Mouse (Mus musculus) hindbrain, embryonic 13.5 days (tissue): ENCODE measurements around the gene Fbxo31. TPM values are rescaled to one million over a fixed set of nuclear protein-coding genes. Genes with fewer than 3 reads are reported as not detected.
"Not testable (repeated sequence)": the region's sequence is repeated elsewhere in the genome, so short reads cannot be mapped to it uniquely, and the experiment has no call there.

Experiments
- ATAC-seq: fragments of 200-750 bp; cut with Nextera tagmentation; 2 replicates; pipeline ENCODE4 v1.8.0; 2017; ENCODE audit warnings: moderate TSS enrichment; ENCODE audit not compliant: low FRiP score
- H3K27ac ChIP-seq: fragments of 300-500 bp; sonication (generic); 2 replicates; pipeline ENCODE4 v1.5.1; 2015; ENCODE audit warnings: inconsistent platforms, mild to moderate bottlenecking, moderate library complexity
- H3K27me3 ChIP-seq: fragments of 300-500 bp; sonication (generic); 2 replicates; pipeline ENCODE4 v1.6.1; 2015; ENCODE audit warnings: mild to moderate bottlenecking, inconsistent platforms
- H3K36me3 ChIP-seq: fragments of 300-500 bp; sonication (generic); 2 replicates; pipeline ENCODE4 v1.6.1; 2015; ENCODE audit warnings: mild to moderate bottlenecking, inconsistent platforms
- H3K4me1 ChIP-seq: fragments of 300-500 bp; sonication (generic); replicated peaks from 2 replicates; pipeline ENCODE4 v1.6.1; 2015; ENCODE audit warnings: inconsistent platforms
- H3K4me2 ChIP-seq: fragments of 300-500 bp; sonication (generic); 2 replicates; pipeline ENCODE4 v1.6.1; 2015; ENCODE audit warnings: inconsistent platforms, mild to moderate bottlenecking, moderate library complexity
- H3K4me3 ChIP-seq: fragments of 300-500 bp; sonication (generic); 2 replicates; pipeline ENCODE4 v1.5.1; 2015; ENCODE audit warnings: mild to moderate bottlenecking, inconsistent platforms
- H3K9ac ChIP-seq: fragments of 300-500 bp; sonication (generic); 2 replicates; pipeline ENCODE4 v1.6.1; 2015; ENCODE audit warnings: mild to moderate bottlenecking, inconsistent platforms
- H3K9me3 ChIP-seq: fragments of 300-500 bp; sonication (generic); 2 replicates; pipeline ENCODE4 v1.6.1; 2016; ENCODE audit warnings: inconsistent platforms
- WGBS: fragments of 180-500 bp; shearing (Covaris S2); methylation state at CpG from one replicate; pipeline ENCODE4 v1.1.7; 2015; 5-methylcytosine and 5-hydroxymethylcytosine counted together
- polyA plus RNA-seq: library from polyadenylated mRNA; unstranded; fragments of >200 nt; fragmentation: Nextera tagmentation; extraction: Ambion mirVana; gene quantifications from 2 replicates; pipeline ENCODE4 v1.2.1, GENCODE M21; 2015

Fbxo31 gene
- polyA plus RNA-seq, 1 experiment from 2014 or later, result 24.4 TPM

- Histone ChIP-seq H3K4me1 (no peaks in the 10 kb centered on the region), H3K27me3 (no peaks in the 10 kb centered on the region), H3K36me3 (peaks cover 90% of the 10 kb centered on the region), H3K9me3 (no peaks in the 10 kb centered on the region), H3K9ac (no peak overlapping the region), H3K4me2 (no peak overlapping the region), H3K4me3 (no peak overlapping the region), H3K27ac (no peak overlapping the region)
- 91% methylated on average over 14 of the region's 14 CpGs for WGBS
- ATAC-seq, result no peak
Measured at GRCm38 (mm10) chr8:121599842-121600241, 21.2 kb upstream of the Fbxo31 start.

- H3K36me3 ChIP-seq, result peaks cover 90% of the 10 kb centered on the region
- no peak overlapping the region for H3K4me2 ChIP-seq
- no peak overlapping the region for H3K4me3 ChIP-seq
- no peak overlapping the region for H3K9ac ChIP-seq
- peak; percentile 65; the same call in 1 of the 2 replicates for ATAC-seq
- no peak overlapping the region for H3K27ac ChIP-seq
- H3K9me3 ChIP-seq, result no peaks in the 10 kb centered on the region
- no peaks in the 10 kb centered on the region for H3K4me1 ChIP-seq
- H3K27me3 ChIP-seq, result no peaks in the 10 kb centered on the region
- 31% methylated on average over 7 of the region's 7 CpGs for WGBS
Measured at GRCm38 (mm10) chr8:121598892-121599291, 20.3 kb upstream of the Fbxo31 start.

- H3K27ac ChIP-seq, result no peak overlapping the region
- no peak for ATAC-seq
- H3K36me3 ChIP-seq, result peaks cover 90% of the 10 kb centered on the region
- no peaks in the 10 kb centered on the region for H3K9me3 ChIP-seq
- 95% methylated on average over 7 of the region's 7 CpGs for WGBS
- no peak overlapping the region for H3K4me2 ChIP-seq
- no peak overlapping the region for H3K4me3 ChIP-seq
- H3K9ac ChIP-seq, result no peak overlapping the region
- H3K27me3 ChIP-seq, result no peaks in the 10 kb centered on the region
- peaks cover 4% of the 10 kb centered on the region for H3K4me1 ChIP-seq
Measured at GRCm38 (mm10) chr8:121598190-121598589, 19.6 kb upstream of the Fbxo31 start.

GRCm38 (mm10) chr8:121597492-121597891 lies 18.9 kb upstream of the Fbxo31 start:
- H3K9me3 ChIP-seq, H3K27ac ChIP-seq, H3K9ac ChIP-seq, H3K4me3 ChIP-seq, H3K27me3 ChIP-seq, H3K4me2 ChIP-seq, ATAC-seq: not testable (repeated sequence)
- peaks cover 11% of the 10 kb centered on the region for H3K4me1 ChIP-seq
- H3K36me3 ChIP-seq, result peaks cover 84% of the 10 kb centered on the region
- 84% methylated on average over 2 of the region's 2 CpGs for WGBS

- no peak for ATAC-seq
- 78% methylated on average over 9 of the region's 9 CpGs for WGBS
- no peak overlapping the region for H3K9ac ChIP-seq
Measured at GRCm38 (mm10) chr8:121593983-121594382, 15.4 kb upstream of the Fbxo31 start.

GRCm38 (mm10) chr8:121593293-121593692 lies 14.7 kb upstream of the Fbxo31 start:
- Histone ChIP-seq H3K27me3 (no peaks in the 10 kb centered on the region), H3K4me2 (no peak overlapping the region), H3K36me3 (peaks cover 46% of the 10 kb centered on the region), H3K4me3 (no peak overlapping the region), H3K9me3 (no peaks in the 10 kb centered on the region), H3K9ac (no peak overlapping the region), H3K27ac (no peak overlapping the region), H3K4me1 (peaks cover 33% of the 10 kb centered on the region)
- WGBS, result 89% methylated on average over 5 of the region's 5 CpGs
- no peak for ATAC-seq

More at GRCm38 (mm10) chr8:121593983-121594382, 15.4 kb upstream of the Fbxo31 start:
- Histone ChIP-seq H3K27ac (no peak overlapping the region), H3K4me2 (no peak overlapping the region), H3K27me3 (no peaks in the 10 kb centered on the region), H3K36me3 (peaks cover 50% of the 10 kb centered on the region), H3K4me1 (peaks cover 33% of the 10 kb centered on the region), H3K9me3 (no peaks in the 10 kb centered on the region), H3K4me3 (no peak overlapping the region)

GRCm38 (mm10) chr8:121591178-121592066 lies 12.8 kb upstream of the Fbxo31 start:
- peaks cover 30% of the 10 kb centered on the region for H3K36me3 ChIP-seq
- peak overlapping the region; percentile 95 for H3K9ac ChIP-seq
- WGBS, result 18% methylated on average over 20 of the region's 20 CpGs
- H3K4me1 ChIP-seq, result peaks cover 33% of the 10 kb centered on the region
- no peak for ATAC-seq
- H3K4me3 ChIP-seq, result peak overlapping the region; percentile 97
- no peaks in the 10 kb centered on the region for H3K27me3 ChIP-seq
- no peaks in the 10 kb centered on the region for H3K9me3 ChIP-seq
- H3K27ac ChIP-seq, result peak overlapping the region; percentile 89
- H3K4me2 ChIP-seq, result peak overlapping the region; percentile 93

- Histone ChIP-seq H3K27ac (peak within 1 kb of the TSS; percentile 89), H3K9me3 (no peaks in the 10 kb centered on the region), H3K27me3 (no peaks in the 10 kb centered on the region), H3K4me3 (peak within 1 kb of the TSS; percentile 97), H3K4me2 (peak within 1 kb of the TSS; percentile 93), H3K36me3 (peaks cover 21% of the 10 kb centered on the region), H3K9ac (peak within 1 kb of the TSS; percentile 95), H3K4me1 (peaks cover 37% of the 10 kb centered on the region)
- ATAC-seq, result peak; percentile 88
- WGBS, result under 1% methylated on average over 88 of the region's 94 CpGs
Measured at GRCm38 (mm10) chr8:121590203-121591177, 11.9 kb upstream of the Fbxo31 start, which contains the start of gene Map1lc3b. Gene Map1lc3b, plus strand, starts transcription at chr8:121590361.

- WGBS, result 35% methylated on average over 2 of the region's 2 CpGs
- Histone ChIP-seq H3K9ac (peak overlapping the region; percentile 66; the same call in 1 of the 2 replicates), H3K36me3 (peaks cover 10% of the 10 kb centered on the region), H3K9me3 (no peaks in the 10 kb centered on the region), H3K27me3 (0 out of 2 replicates have a peak, but pooled peaks cover 3% of the 10 kb centered on the region), H3K27ac (no peak overlapping the region), H3K4me2 (peak overlapping the region; percentile 93), H3K4me3 (no peak overlapping the region), H3K4me1 (peaks cover 43% of the 10 kb centered on the region)
- ATAC-seq, result no peak
Measured at GRCm38 (mm10) chr8:121589205-121589726, 10.7 kb upstream of the Fbxo31 start.

- 84% methylated on average over 4 of the region's 4 CpGs for WGBS
- H3K27ac ChIP-seq, result no peak overlapping the region
- H3K4me3 ChIP-seq, result no peak overlapping the region
- peaks cover 4% of the 10 kb centered on the region for H3K27me3 ChIP-seq
- peaks cover 43% of the 10 kb centered on the region for H3K4me1 ChIP-seq
- H3K4me2 ChIP-seq, result no peak overlapping the region
- ATAC-seq, result no peak
- H3K9me3 ChIP-seq, result no peaks in the 10 kb centered on the region
- H3K36me3 ChIP-seq, result peaks cover 5% of the 10 kb centered on the region
- no peak overlapping the region for H3K9ac ChIP-seq
Measured at GRCm38 (mm10) chr8:121588750-121589149, 10.1 kb upstream of the Fbxo31 start.

- peak overlapping the region; percentile 69 for H3K4me2 ChIP-seq
- H3K27me3 ChIP-seq, result peaks cover 10% of the 10 kb centered on the region
- 2% methylated on average over 47 of the region's 47 CpGs for WGBS
- no peaks in the 10 kb centered on the region for H3K36me3 ChIP-seq
- peak overlapping the region; percentile 75 for H3K9ac ChIP-seq
- no peaks in the 10 kb centered on the region for H3K9me3 ChIP-seq
- peak; percentile 93 for ATAC-seq
- peaks cover 19% of the 10 kb centered on the region for H3K4me1 ChIP-seq
- peak overlapping the region; percentile 80 for H3K27ac ChIP-seq
- peak overlapping the region; percentile 62 for H3K4me3 ChIP-seq
Measured at GRCm38 (mm10) chr8:121585159-121585825, 6.7 kb upstream of the Fbxo31 start.
